Mouse (Mus musculus): ENCODE data around the gene Lrch1. TPM values are rescaled to one million over a fixed set of nuclear protein-coding genes. Genes with fewer than 3 reads are reported as not detected.

Lrch1 gene
- polyA plus RNA-seq (2015; fragmentation: Nextera tagmentation; extraction: Ambion mirVana): 12.0 and 12.2 TPM in 2 replicates

DNA sequence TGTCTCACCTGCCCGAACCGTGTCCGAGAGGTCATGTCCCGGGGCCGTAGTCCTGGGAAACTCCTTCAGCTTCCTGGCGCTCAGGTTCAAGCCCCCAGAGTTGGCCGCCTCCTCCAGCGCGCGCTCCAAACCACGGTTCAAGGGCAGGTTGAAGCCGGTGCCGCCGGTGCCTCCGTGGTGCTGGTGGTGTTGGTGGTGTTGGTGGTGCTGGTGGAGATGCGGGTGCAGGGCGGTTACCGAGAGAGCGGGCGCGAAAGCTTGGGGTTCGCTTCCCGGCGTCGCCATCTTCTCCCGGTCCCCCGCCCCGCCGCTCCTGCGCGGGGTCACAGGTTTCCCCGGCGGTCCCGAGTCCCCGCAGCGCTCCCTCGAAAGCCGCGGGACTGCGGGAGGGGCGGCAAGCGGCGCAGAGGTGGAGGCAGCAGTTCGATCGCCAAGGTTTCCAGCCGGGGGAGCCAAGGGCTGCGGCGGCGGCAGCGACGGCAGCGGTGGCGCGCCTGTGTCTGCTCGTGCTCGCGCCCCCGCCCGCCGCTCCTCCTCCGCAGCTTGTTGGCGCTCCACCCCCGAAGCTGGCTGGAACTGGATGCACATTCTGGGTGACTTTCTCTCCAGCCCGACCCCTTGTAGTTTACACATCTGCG lies at the start of gene Lrch1:
TSS of gene Lrch1 (minus strand) at position 501 of the 638 bp plus-strand sequence.
- H3K9ac ChIP-seq: peak within 1 kb of the TSS; percentile 91
- H3K4me3 ChIP-seq: peak within 1 kb of the TSS; percentile 86
- H3K9me3 ChIP-seq: no peaks in the 10 kb centered on the region
- H3K36me3 ChIP-seq: no peaks in the 10 kb centered on the region
- H3K27ac ChIP-seq (replicated peaks): peak within 1 kb of the TSS; percentile 86
- WGBS: under 1% methylated on average over 65 of the region's 65 CpGs
- peak within 1 kb of the TSS; percentile 80 for H3K4me2 ChIP-seq
- H3K4me1 ChIP-seq (replicated peaks): peaks cover 33% of the 10 kb centered on the region
- no peaks in the 10 kb centered on the region for H3K27me3 ChIP-seq
- peak; percentile 77 for ATAC-seq (ENCODE audit: low read depth)

GRCm38 (mm10) chr14:74997041-74997440 lies 49.4 kb upstream of the Lrch1 start:
- no peak overlapping the region for H3K27ac ChIP-seq (replicated peaks)
- no peaks in the 10 kb centered on the region for H3K4me1 ChIP-seq (replicated peaks)
- no peaks in the 10 kb centered on the region for H3K27me3 ChIP-seq
- WGBS: 93% methylated on average over 2 of the region's 2 CpGs
- no peak overlapping the region for H3K4me3 ChIP-seq
- H3K36me3 ChIP-seq: no peaks in the 10 kb centered on the region
- H3K9me3 ChIP-seq: no peaks in the 10 kb centered on the region
- no peak overlapping the region for H3K4me2 ChIP-seq
- no peak for ATAC-seq (ENCODE audit: low read depth)
- H3K9ac ChIP-seq: no peak overlapping the region

- Histone ChIP-seq H3K9me3 (no peaks in the 10 kb centered on the region), H3K4me1 (replicated peaks) (no peaks in the 10 kb centered on the region), H3K36me3 (no peaks in the 10 kb centered on the region), H3K4me3 (no peak overlapping the region), H3K27ac (replicated peaks) (no peak overlapping the region), H3K4me2 (no peak overlapping the region), H3K27me3 (no peaks in the 10 kb centered on the region), H3K9ac (no peak overlapping the region)
- no peak for ATAC-seq (ENCODE audit: low read depth)
- 36% methylated on average over 3 of the region's 3 CpGs for WGBS
These were observed 48.9 kb upstream of the Lrch1 start for GRCm38 (mm10) chr14:74996556-74996955.

GRCm38 (mm10) chr14:74990504-74990903 lies 42.8 kb upstream of the Lrch1 start:
- no peaks in the 10 kb centered on the region for H3K9me3 ChIP-seq
- WGBS: 3% methylated on average over 1 of the region's 1 CpGs
- no peak overlapping the region for H3K27ac ChIP-seq (replicated peaks)
- no peak overlapping the region for H3K4me3 ChIP-seq
- H3K4me2 ChIP-seq: no peak overlapping the region
- H3K27me3 ChIP-seq: no peaks in the 10 kb centered on the region
- ATAC-seq (ENCODE audit: low read depth): no peak; the same call in 1 of the 2 replicates
- no peaks in the 10 kb centered on the region for H3K4me1 ChIP-seq (replicated peaks)
- no peaks in the 10 kb centered on the region for H3K36me3 ChIP-seq
- no peak overlapping the region for H3K9ac ChIP-seq

DNA sequence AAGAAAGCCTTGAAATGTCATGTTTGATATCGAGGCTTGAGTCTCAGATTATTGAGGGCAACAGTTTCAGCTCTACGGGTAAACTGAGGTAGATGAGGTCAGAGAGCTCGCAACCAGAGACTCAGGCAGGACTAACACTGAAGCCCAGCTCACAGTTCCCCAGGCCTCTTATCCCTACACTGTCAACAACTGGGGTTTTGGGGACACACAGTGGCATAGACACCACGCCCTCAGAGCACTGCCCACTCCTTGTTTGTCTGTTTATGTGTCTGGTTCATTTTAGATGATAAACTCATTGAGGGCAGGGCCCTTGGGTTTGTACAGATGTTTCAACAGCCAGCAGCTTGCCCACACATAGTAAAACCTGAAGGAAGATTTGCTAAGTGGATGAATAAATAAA lies 42.2 kb upstream of the Lrch1 start:
- ATAC-seq (ENCODE audit: low read depth): no peak
- Histone ChIP-seq H3K4me1 (replicated peaks) (no peaks in the 10 kb centered on the region), H3K9me3 (no peaks in the 10 kb centered on the region), H3K4me3 (no peak overlapping the region), H3K27ac (replicated peaks) (no peak overlapping the region), H3K36me3 (no peaks in the 10 kb centered on the region), H3K27me3 (no peaks in the 10 kb centered on the region), H3K4me2 (no peak overlapping the region), H3K9ac (no peak overlapping the region)
- 88% methylated on average over 4 of the region's 4 CpGs for WGBS

DNA sequence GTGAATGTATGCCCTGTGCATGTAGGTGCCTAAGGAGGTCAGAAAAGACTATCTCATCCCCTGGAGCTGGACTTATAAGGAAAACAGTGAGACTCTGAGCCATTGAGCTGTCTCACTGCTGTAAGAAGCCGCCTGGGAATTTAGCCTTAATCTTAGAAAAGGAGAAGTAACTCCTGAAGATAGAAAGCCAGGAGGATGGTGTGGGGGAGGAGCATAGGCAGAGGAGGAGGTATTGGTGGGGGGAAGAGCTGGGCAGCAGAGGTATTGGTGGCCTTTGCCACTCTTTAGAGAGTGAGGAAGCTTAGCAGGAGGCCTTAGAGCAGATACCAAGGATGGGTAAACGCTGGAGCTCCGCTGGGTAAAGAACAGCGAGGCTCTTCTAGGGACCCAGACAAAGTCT lies 41.6 kb upstream of the Lrch1 start:
- H3K27me3 ChIP-seq: no peaks in the 10 kb centered on the region
- 47% methylated on average over 4 of the region's 4 CpGs for WGBS
- ATAC-seq (ENCODE audit: low read depth): no peak
- H3K9ac ChIP-seq: no peak overlapping the region
- no peak overlapping the region for H3K4me2 ChIP-seq
- H3K4me3 ChIP-seq: no peak overlapping the region
- H3K27ac ChIP-seq (replicated peaks): no peak overlapping the region
- H3K36me3 ChIP-seq: no peaks in the 10 kb centered on the region
- H3K4me1 ChIP-seq (replicated peaks): no peaks in the 10 kb centered on the region
- no peaks in the 10 kb centered on the region for H3K9me3 ChIP-seq

- H3K27ac ChIP-seq (replicated peaks): no peak overlapping the region
- H3K9ac ChIP-seq: no peak overlapping the region
- no peaks in the 10 kb centered on the region for H3K9me3 ChIP-seq
- no peaks in the 10 kb centered on the region for H3K36me3 ChIP-seq
- no peak for ATAC-seq (ENCODE audit: low read depth)
- H3K4me3 ChIP-seq: no peak overlapping the region
- no peaks in the 10 kb centered on the region for H3K4me1 ChIP-seq (replicated peaks)
- no peak overlapping the region for H3K4me2 ChIP-seq
- H3K27me3 ChIP-seq: no peaks in the 10 kb centered on the region
- 82% methylated on average over 3 of the region's 3 CpGs for WGBS
These were observed 38.9 kb upstream of the Lrch1 start for GRCm38 (mm10) chr14:74986527-74986926.

DNA sequence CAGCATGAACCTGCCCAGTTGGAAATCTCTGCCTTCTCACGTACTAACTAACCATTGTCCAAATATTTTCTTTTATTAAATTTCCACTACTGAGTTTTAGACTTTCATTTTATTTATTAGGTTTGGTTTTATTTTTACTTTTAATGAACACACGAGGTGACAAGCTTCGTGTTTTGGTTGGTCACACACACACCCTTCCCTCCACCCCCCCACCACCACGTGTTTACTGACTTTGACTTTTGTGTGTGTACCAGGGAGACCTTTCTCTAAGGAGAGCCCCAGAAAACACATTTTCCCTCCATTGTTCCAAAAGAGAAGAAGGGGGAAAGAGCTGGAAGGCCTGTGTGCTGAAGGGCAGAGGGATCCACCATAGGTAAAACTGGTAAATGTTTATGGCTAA lies 38.0 kb upstream of the Lrch1 start:
- Histone ChIP-seq H3K9me3 (no peaks in the 10 kb centered on the region), H3K9ac (no peak overlapping the region), H3K27me3 (no peaks in the 10 kb centered on the region), H3K4me1 (replicated peaks) (no peaks in the 10 kb centered on the region), H3K27ac (replicated peaks) (no peak overlapping the region), H3K36me3 (no peaks in the 10 kb centered on the region), H3K4me2 (no peak overlapping the region), H3K4me3 (no peak overlapping the region)
- ATAC-seq (ENCODE audit: low read depth): no peak
- 62% methylated on average over 4 of the region's 4 CpGs for WGBS

DNA sequence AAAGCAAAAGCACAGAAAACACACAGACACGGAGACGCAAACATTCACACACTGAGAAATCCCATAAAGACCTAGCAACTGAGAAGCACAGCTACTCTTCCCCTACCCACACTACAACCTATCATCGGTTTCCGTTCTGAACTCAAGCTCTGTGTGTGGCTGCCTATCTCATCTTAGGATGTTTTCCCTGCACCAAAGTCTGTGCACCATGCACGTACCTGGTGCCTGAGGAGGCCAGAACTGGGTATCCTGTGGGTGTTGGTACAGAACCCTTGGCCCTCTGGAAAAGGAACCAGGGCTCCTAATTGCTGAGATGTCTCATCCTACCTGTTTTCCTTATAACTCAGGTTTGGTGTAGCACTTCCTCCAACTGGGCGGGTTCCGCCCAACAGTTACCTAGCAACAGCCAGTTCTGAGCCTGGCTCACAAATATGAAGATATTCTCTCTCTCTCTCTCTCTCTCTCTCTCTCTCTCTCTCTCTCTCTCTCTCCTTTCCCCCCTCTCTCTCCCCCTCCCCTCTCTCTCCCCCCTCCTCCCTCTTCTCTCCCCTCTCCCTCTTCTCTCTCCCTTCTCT lies 37.2 kb upstream of the Lrch1 start:
- no peak for ATAC-seq (ENCODE audit: low read depth)
- H3K27ac ChIP-seq (replicated peaks): no peak overlapping the region
- H3K36me3 ChIP-seq: no peaks in the 10 kb centered on the region
- no peaks in the 10 kb centered on the region for H3K4me1 ChIP-seq (replicated peaks)
- no peak overlapping the region for H3K4me2 ChIP-seq
- 83% methylated on average over 7 of the region's 7 CpGs for WGBS
- H3K9ac ChIP-seq: no peak overlapping the region
- H3K4me3 ChIP-seq: no peak overlapping the region
- H3K27me3 ChIP-seq: no peaks in the 10 kb centered on the region
- no peaks in the 10 kb centered on the region for H3K9me3 ChIP-seq

- Histone ChIP-seq H3K4me2 (no peak overlapping the region), H3K9ac (no peak overlapping the region), H3K27ac (replicated peaks) (no peak overlapping the region), H3K27me3 (no peaks in the 10 kb centered on the region), H3K4me1 (replicated peaks) (no peaks in the 10 kb centered on the region), H3K9me3 (no peaks in the 10 kb centered on the region), H3K36me3 (no peaks in the 10 kb centered on the region), H3K4me3 (no peak overlapping the region)
- 87% methylated on average over 5 of the region's 5 CpGs for WGBS
- ATAC-seq (ENCODE audit: low read depth): no peak
These were observed 35.4 kb upstream of the Lrch1 start for GRCm38 (mm10) chr14:74983079-74983478.

DNA sequence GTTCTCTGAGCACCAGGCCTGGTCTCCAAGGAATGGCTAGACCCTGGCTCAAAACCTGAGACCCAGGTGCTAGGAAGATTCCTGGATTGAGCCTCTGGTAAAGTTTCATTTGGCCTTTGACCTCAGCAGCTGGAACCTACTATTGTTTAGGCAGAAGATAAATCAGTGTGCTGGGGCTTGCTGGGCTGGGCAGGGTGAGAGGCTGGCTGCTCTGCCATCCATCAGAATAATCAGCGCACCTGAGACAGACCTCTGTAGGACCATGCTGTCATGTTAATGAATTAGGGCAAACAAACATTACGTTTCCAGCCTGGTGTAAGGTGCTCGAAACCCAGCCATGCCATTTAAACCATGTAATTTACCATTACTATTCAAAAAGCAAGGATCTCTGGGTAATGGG lies 33.3 kb upstream of the Lrch1 start:
- 37% methylated on average over 3 of the region's 3 CpGs for WGBS
- Histone ChIP-seq H3K27ac (replicated peaks) (no peak overlapping the region), H3K4me3 (no peak overlapping the region), H3K9ac (no peak overlapping the region), H3K4me2 (no peak overlapping the region), H3K9me3 (no peaks in the 10 kb centered on the region), H3K27me3 (no peaks in the 10 kb centered on the region), H3K4me1 (replicated peaks) (no peaks in the 10 kb centered on the region), H3K36me3 (no peaks in the 10 kb centered on the region)
- no peak for ATAC-seq (ENCODE audit: low read depth)

DNA sequence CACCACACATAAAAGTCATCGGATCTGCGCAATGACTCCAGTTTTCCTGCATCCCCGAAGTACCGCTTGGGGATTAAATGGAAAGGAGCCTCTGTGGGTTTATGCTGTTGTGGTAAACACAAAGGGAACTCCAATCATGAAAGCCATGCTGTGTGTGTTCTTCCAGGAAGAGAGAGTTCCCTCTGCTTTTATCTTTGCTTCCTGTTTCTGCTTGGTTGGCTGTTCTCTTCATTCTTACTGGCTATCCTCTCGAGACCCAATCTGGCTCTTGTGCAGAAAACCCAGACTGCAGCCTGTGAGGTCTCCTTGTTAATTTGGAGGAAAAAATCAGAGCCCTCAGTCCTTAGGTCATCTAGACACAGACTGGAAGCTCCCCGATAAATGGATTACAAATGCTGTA lies 29.3 kb upstream of the Lrch1 start:
- no peak for ATAC-seq (ENCODE audit: low read depth)
- 77% methylated on average over 6 of the region's 6 CpGs for WGBS
- H3K9ac ChIP-seq: no peak overlapping the region
- H3K27ac ChIP-seq (replicated peaks): no peak overlapping the region
- no peaks in the 10 kb centered on the region for H3K36me3 ChIP-seq
- H3K27me3 ChIP-seq: no peaks in the 10 kb centered on the region
- no peak overlapping the region for H3K4me3 ChIP-seq
- no peaks in the 10 kb centered on the region for H3K9me3 ChIP-seq
- no peaks in the 10 kb centered on the region for H3K4me1 ChIP-seq (replicated peaks)
- H3K4me2 ChIP-seq: no peak overlapping the region

DNA sequence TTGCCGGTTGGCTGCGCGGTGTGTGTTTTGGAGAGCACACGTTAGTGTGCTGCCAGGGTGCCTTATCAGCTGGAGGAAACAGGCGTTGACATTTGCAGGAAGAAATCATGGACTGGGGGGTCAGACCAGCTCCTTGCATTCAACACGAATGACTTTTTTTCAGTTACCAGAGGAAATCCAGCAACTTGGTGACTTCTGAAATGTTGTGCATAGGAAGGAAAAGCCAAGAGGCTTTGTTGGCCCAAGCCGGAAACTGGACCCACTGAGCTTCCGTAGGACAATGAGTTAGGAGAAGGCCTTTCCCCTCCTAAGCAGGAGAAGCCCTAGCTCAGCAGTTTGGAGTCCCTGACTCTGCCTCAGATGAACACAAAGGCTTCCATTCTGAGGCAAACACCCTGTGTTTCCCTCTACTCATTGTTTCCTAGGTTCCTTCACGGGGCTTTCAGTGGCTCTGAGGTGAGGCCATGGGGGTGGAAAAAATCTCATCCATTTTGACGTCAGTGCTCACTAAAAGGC lies 26.5 kb upstream of the Lrch1 start:
- no peak overlapping the region for H3K4me3 ChIP-seq
- no peaks in the 10 kb centered on the region for H3K9me3 ChIP-seq
- no peak for ATAC-seq (ENCODE audit: low read depth)
- 76% methylated on average over 10 of the region's 10 CpGs for WGBS
- no peak overlapping the region for H3K9ac ChIP-seq
- no peak overlapping the region for H3K4me2 ChIP-seq
- no peaks in the 10 kb centered on the region for H3K4me1 ChIP-seq (replicated peaks)
- H3K36me3 ChIP-seq: no peaks in the 10 kb centered on the region
- H3K27me3 ChIP-seq: no peaks in the 10 kb centered on the region
- peak overlapping the region; percentile 28; the same call in 1 of the 2 replicates for H3K27ac ChIP-seq (replicated peaks)
